Mouse (Mus musculus) CH12.LX (cell line): ENCODE data around the gene Katna1. TPM values are rescaled to one million over a fixed set of nuclear protein-coding genes. Genes with fewer than 3 reads are reported as not detected.
"Not testable (repeated sequence)": the region's sequence is repeated elsewhere in the genome, so short reads cannot be mapped to it uniquely, and the experiment has no call there.

Experiments used
- DNase-seq: peaks from one replicate; pipeline ENCODE4 v3.0.0-alpha.2; 2013; ENCODE audit errors: extremely low read depth
- H3K27ac ChIP-seq: 2 replicates; pipeline ENCODE4 v1.5.1; 2012; ENCODE audit warnings: low read depth, mild to moderate bottlenecking, control low read depth, moderate library complexity; ENCODE audit not compliant: insufficient read depth
- H3K27me3 ChIP-seq: replicated peaks from 2 replicates; pipeline ENCODE3; 2012; ENCODE audit warnings: inconsistent platforms
- H3K36me3 ChIP-seq, 2 experiments: replicated peaks in 1 of 2; 2 replicates each; pipeline versions ENCODE3 to v1.6.1; 2012; ENCODE audit warnings: inconsistent platforms in 1 of 2, low read length in 1 of 2, mild to moderate bottlenecking in 1 of 2, mixed read lengths in 1 of 2, moderate library complexity in 1 of 2; ENCODE audit not compliant: control insufficient read depth in 1 of 2, insufficient read depth in 1 of 2
- H3K4me1 ChIP-seq, 2 experiments: 2 replicates each; pipeline ENCODE4 v1.6.1; 2012; ENCODE audit warnings: inconsistent platforms in 1 of 2, moderate library complexity in 1 of 2; ENCODE audit not compliant: insufficient read depth in 2 of 2, control insufficient read depth in 1 of 2
- H3K4me2 ChIP-seq: 2 replicates; pipeline ENCODE4 v1.6.1; 2012; ENCODE audit warnings: low read depth, mild to moderate bottlenecking, control low read depth; ENCODE audit not compliant: poor library complexity, insufficient read depth, severe bottlenecking
- H3K4me3 ChIP-seq, 3 experiments: fragments of 150-350 bp in 1 of 3; sonication (generic) in 1 of 3; replicated peaks in 1 of 3; 2 replicates each; pipeline versions ENCODE3 to v1.5.1; 2011 to 2012; ENCODE audit warnings: low read depth in 2 of 3, low read length in 2 of 3, mild to moderate bottlenecking in 2 of 3, moderate library complexity in 2 of 3, control low read depth in 1 of 3, improper control_type of control experiment in 1 of 3, inconsistent platforms in 1 of 3, mixed read lengths in 1 of 3; ENCODE audit not compliant: poor library complexity in 1 of 3
- H3K79me2 ChIP-seq: replicated peaks from 2 replicates; pipeline ENCODE4 v1.6.1; 2012; ENCODE audit warnings: mild to moderate bottlenecking, moderate library complexity; ENCODE audit not compliant: control insufficient read depth, poor library complexity, insufficient read depth, severe bottlenecking; ENCODE audit errors: extremely low read depth
- H3K9ac ChIP-seq: 2 replicates; pipeline ENCODE4 v1.6.1; 2012; ENCODE audit warnings: low read depth, mild to moderate bottlenecking, control low read depth, moderate library complexity; ENCODE audit not compliant: insufficient read depth
- H3K9me3 ChIP-seq: replicated peaks from 2 replicates; pipeline ENCODE3; 2012; ENCODE audit warnings: low read length, inconsistent platforms, mixed read lengths
- ETS1 ChIP-seq: conservative IDR thresholded peaks from 2 replicates; pipeline ENCODE4 v1.6.1; 2012; ENCODE audit warnings: low read depth, mild to moderate bottlenecking, inconsistent platforms, low read length, improper control_type of control experiment, moderate library complexity
- HCFC1 ChIP-seq: IDR thresholded peaks from 2 replicates; pipeline ENCODE4 v1.6.1; 2012; ENCODE audit warnings: low read depth, mild to moderate bottlenecking, inconsistent platforms, low read length, improper control_type of control experiment
- IRF4 ChIP-seq: IDR thresholded peaks from 2 replicates; pipeline ENCODE4 v1.6.1; 2014; ENCODE audit warnings: low read depth, mild to moderate bottlenecking, inconsistent platforms, low read length, improper control_type of control experiment
- JUN ChIP-seq: IDR thresholded peaks from 2 replicates; pipeline ENCODE4 v1.6.1; 2011; ENCODE audit warnings: low read depth, mild to moderate bottlenecking, low read length, improper control_type of control experiment, moderate library complexity; ENCODE audit not compliant: insufficient read depth
- KAT2A ChIP-seq: IDR thresholded peaks from 2 replicates; pipeline ENCODE4 v1.6.1; 2012; ENCODE audit warnings: low read length, improper control_type of control experiment, inconsistent platforms; ENCODE audit not compliant: insufficient replicate concordance
- MAFK ChIP-seq: IDR thresholded peaks from 2 replicates; pipeline ENCODE4 v1.6.1; 2011; ENCODE audit warnings: low read length, improper control_type of control experiment; ENCODE audit not compliant: insufficient replicate concordance
- MAX ChIP-seq: IDR thresholded peaks from 2 replicates; pipeline ENCODE4 v1.6.1; 2011; ENCODE audit warnings: low read length, improper control_type of control experiment
- MAZ ChIP-seq: IDR thresholded peaks from 2 replicates; pipeline ENCODE4 v1.6.1; 2012; ENCODE audit warnings: low read depth, mild to moderate bottlenecking, inconsistent platforms, low read length, improper control_type of control experiment, moderate library complexity
- MEF2A ChIP-seq: IDR thresholded peaks from 2 replicates; pipeline ENCODE4 v1.6.1; 2014; ENCODE audit warnings: low read depth, mild to moderate bottlenecking, inconsistent platforms, low read length, improper control_type of control experiment, borderline replicate concordance
- MXI1 ChIP-seq: IDR thresholded peaks from 2 replicates; pipeline ENCODE4 v1.6.1; 2011; ENCODE audit warnings: mild to moderate bottlenecking, low read depth, low read length, improper control_type of control experiment
- NELFE ChIP-seq: IDR thresholded peaks from 2 replicates; pipeline ENCODE4 v1.6.1; 2011; ENCODE audit warnings: low read depth, low read length, improper control_type of control experiment
- NRF1 ChIP-seq: IDR thresholded peaks from 2 replicates; pipeline ENCODE4 v1.6.1; 2014; ENCODE audit warnings: low read depth, mild to moderate bottlenecking, inconsistent platforms, low read length, improper control_type of control experiment, moderate library complexity
- PAX5 ChIP-seq: IDR thresholded peaks from 2 replicates; pipeline ENCODE4 v1.6.1; 2012; ENCODE audit warnings: low read length, inconsistent platforms, mixed read lengths
- POLR2AphosphoS2 ChIP-seq: IDR thresholded peaks from 2 replicates; pipeline ENCODE4 v1.6.1; 2011; ENCODE audit warnings: low read depth, low read length, improper control_type of control experiment
- RCOR1 ChIP-seq: conservative IDR thresholded peaks from 2 replicates; pipeline ENCODE4 v1.6.1; 2012; ENCODE audit warnings: low read depth, mild to moderate bottlenecking, inconsistent platforms, low read length, improper control_type of control experiment
- SIN3A ChIP-seq: IDR thresholded peaks from 2 replicates; pipeline ENCODE4 v1.6.1; 2012; ENCODE audit warnings: low read length, improper control_type of control experiment, inconsistent platforms
- SMC3 ChIP-seq: IDR thresholded peaks from 2 replicates; pipeline ENCODE4 v1.6.1; 2011; ENCODE audit warnings: low read depth, low read length, improper control_type of control experiment
- USF1 ChIP-seq: IDR thresholded peaks from 2 replicates; pipeline ENCODE4 v1.6.1; 2014; ENCODE audit warnings: low read depth, mild to moderate bottlenecking, inconsistent platforms, low read length, improper control_type of control experiment
- USF2 ChIP-seq: conservative IDR thresholded peaks from 2 replicates; pipeline ENCODE4 v1.6.1; 2011; ENCODE audit warnings: low read depth, low read length, improper control_type of control experiment
- ZKSCAN1 ChIP-seq: IDR thresholded peaks from 2 replicates; pipeline ENCODE4 v1.6.1; 2012; ENCODE audit warnings: low read depth, inconsistent platforms, low read length, improper control_type of control experiment, borderline replicate concordance
- ZMIZ1 ChIP-seq: IDR thresholded peaks from 2 replicates; pipeline ENCODE4 v1.6.1; 2012; ENCODE audit warnings: low read depth, mild to moderate bottlenecking, inconsistent platforms, low read length, improper control_type of control experiment
- dilution Hi-C: fragments of 300-500 bp; cut with MboI; formaldehyde crosslinking; loops from 2 replicates; pipeline ENCODE4 v1.14.3; 2020; ENCODE audit warnings: low sequenced_read_pairs; ENCODE audit not compliant: extremely low pct_unique_long_range_greater_than_20kb, extremely low pct_ligation_motif_present
- in situ Hi-C: fragments of 300-500 bp; cut with MboI; formaldehyde crosslinking; loops from 3 replicates; pipeline ENCODE4 v1.14.3; 2019; ENCODE audit warnings: low sequenced_read_pairs, low pct_ligation_motif_present, low pct_unique_long_range_greater_than_20kb, mixed read lengths
- polyA plus RNA-seq: library from polyadenylated mRNA; unstranded; fragments of >175 nt; gene quantifications from 2 replicates; pipeline ENCODE4 v1.2.1, GENCODE M21; 2012; ENCODE audit warnings: low read depth; ENCODE audit not compliant: insufficient read length
- total RNA-seq, 2 experiments: library from RNA; depleted of rRNA; stranded (reverse); fragments of 300-350 nt in 1 of 2; fragments of >200 nt in 1 of 2; gene quantifications; 2 replicates each; pipeline ENCODE4 v1.2.3; 2012 to 2014

The Katna1 gene
- total and polyA plus RNA-seq, 3 experiments = 37.3 to 58.5 (median 47.4) TPM

GRCm38 (mm10) chr10:7737122-7737521 lies 11.3 kb downstream of the Katna1 start:
- peaks cover 4 to 42% of the 10 kb centered on the region in 2 experiments for H3K36me3 ChIP-seq
- H3K4me2 ChIP-seq = no peak overlapping the region
- 0 out of 4 replicates have a peak, but pooled peaks cover 0 to 2% of the 10 kb centered on the region in 2 experiments for H3K4me1 ChIP-seq
- in situ Hi-C loops (no loop called here), dilution Hi-C loops (no loop called here)
- TF ChIP-seq USF1 = no peak
- no peak for TF ChIP-seq MXI1
- TF ChIP-seq PAX5 = no peak
- no peak for TF ChIP-seq JUN
- TF ChIP-seq POLR2AphosphoS2 = no peak
- TF ChIP-seq KAT2A = no peak
- TF ChIP-seq USF2 = no peak
- TF ChIP-seq RCOR1 = no peak
- no peak for TF ChIP-seq SIN3A
- no peak for TF ChIP-seq IRF4
- no peak overlapping the region for H3K4me3 ChIP-seq
- H3K9me3 ChIP-seq = no peaks in the 10 kb centered on the region
- H3K27me3 ChIP-seq = no peaks in the 10 kb centered on the region
- no peak overlapping the region for H3K9ac ChIP-seq
- peaks cover 34% of the 10 kb centered on the region for H3K79me2 ChIP-seq
- no peak overlapping the region for H3K27ac ChIP-seq
- DNase-seq = no peak

GRCm38 (mm10) chr10:7737914-7738313 lies 12.1 kb downstream of the Katna1 start:
- in situ Hi-C loops (no loop called here), dilution Hi-C loops (no loop called here)
- no peak for DNase-seq
- Histone ChIP-seq H3K4me2 (no peak overlapping the region), H3K4me1 (0 out of 4 replicates have a peak, but pooled peaks cover 0 to 2% of the 10 kb centered on the region in 2 experiments), H3K27ac (no peak overlapping the region), H3K4me3 (no peak overlapping the region), H3K36me3 (peaks cover 6 to 49% of the 10 kb centered on the region in 2 experiments), H3K9me3 (no peaks in the 10 kb centered on the region), H3K27me3 (no peaks in the 10 kb centered on the region), H3K9ac (no peak overlapping the region), H3K79me2 (peaks cover 34% of the 10 kb centered on the region)
- no peak for TF ChIP-seq HCFC1
- TF ChIP-seq MEF2A = no peak
- no peak for TF ChIP-seq USF1
- no peak for TF ChIP-seq MAFK
- TF ChIP-seq JUN = no peak
- TF ChIP-seq MAZ = no peak
- no peak for TF ChIP-seq ETS1
- no peak for TF ChIP-seq SMC3
- no peak for TF ChIP-seq MXI1
- no peak for TF ChIP-seq NELFE
- no peak for TF ChIP-seq NRF1
- TF ChIP-seq MAX = no peak
- no peak for TF ChIP-seq USF2
- no peak for TF ChIP-seq ZKSCAN1
- TF ChIP-seq ZMIZ1 = no peak

DNA sequence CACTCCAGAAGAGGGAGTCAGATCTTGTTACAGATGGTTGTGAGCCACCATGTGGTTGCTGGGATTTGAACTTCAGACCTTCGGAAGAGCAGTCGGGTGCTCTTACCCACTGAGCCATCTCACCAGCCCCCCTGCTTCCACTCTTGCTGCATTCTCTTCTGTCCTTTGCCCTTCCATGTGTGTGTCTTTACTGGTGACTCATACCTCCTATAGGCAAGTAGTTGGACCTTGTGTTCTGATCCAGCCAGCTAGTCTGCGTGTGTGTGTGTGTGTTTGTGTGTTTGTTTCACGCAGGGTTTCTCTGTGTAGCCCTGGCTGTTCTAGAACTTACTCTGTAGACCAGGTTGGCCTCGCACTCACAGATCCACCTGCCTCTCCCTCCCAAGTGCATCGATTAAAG lies 19.7 kb downstream of the Katna1 start:
- DNase-seq, H3K79me2 ChIP-seq, H3K27me3 ChIP-seq, H3K9ac ChIP-seq, dilution Hi-C loops, H3K27ac ChIP-seq, H3K4me1 ChIP-seq, in situ Hi-C loops, H3K4me3 ChIP-seq, H3K9me3 ChIP-seq, H3K4me2 ChIP-seq: not testable (repeated sequence)
- peaks cover 46 to 85% of the 10 kb centered on the region in 2 experiments for H3K36me3 ChIP-seq
